Mouse (Mus musculus): ENCODE results near the gene Htr5b.

- no peak for TF ChIP-seq CTCF (IDR thresholded peaks at IDR 0.05; ENCODE audit: insufficient read depth, low read depth, low read length)
- no peak for TF ChIP-seq POLR2A (IDR thresholded peaks at IDR 0.05; ENCODE audit: insufficient read depth, low read depth, low read length)
These were observed 60.0 kb downstream of the Htr5b start for GRCm38 (mm10) chr1:121468271-121468670.

Measured in olfactory bulb, adult 2 months (tissue).